Comparison of ENCODE assay signal across 8 mouse cellular contexts in genomic region chr8:10899581-10900155, GRCm38 (mm10).
DNase-seq lines count a peak whose midpoint lies in the region; ATAC-seq and TF ChIP-seq lines count a peak whose summit lies in the region.

No protein-coding gene starts in this region.

- H3K9ac ChIP-seq in forebrain, embryonic 15.5 days (replicated peaks): no peak overlapping the region
- no peak overlapping the region for H3K9ac ChIP-seq in intestine, postnatal 0 days (ENCODE audit: low read depth, low read length)
- H3K9ac ChIP-seq in liver, embryonic 14.5 days (replicated peaks): no peak overlapping the region
- no peak overlapping the region for H3K9ac ChIP-seq in neural tube, embryonic 11.5 days (ENCODE audit: low read length)

- no peak for TF ChIP-seq EP300 in liver, embryonic 14.5 days (IDR thresholded peaks at IDR 0.05; ENCODE audit: low read depth)

- no peaks in the 10 kb centered on the region for H3K27me3 ChIP-seq in forebrain, embryonic 15.5 days
- no peaks in the 10 kb centered on the region for H3K27me3 ChIP-seq in intestine, postnatal 0 days (replicated peaks; ENCODE audit: control insufficient read depth, insufficient read depth, low read length)
- no peaks in the 10 kb centered on the region; the same call in 1 of the 2 replicates for H3K27me3 ChIP-seq in liver, embryonic 14.5 days (ENCODE audit: control insufficient read depth, insufficient read depth, low read length)
- no peaks in the 10 kb centered on the region for H3K27me3 ChIP-seq in neural tube, embryonic 11.5 days (ENCODE audit: control insufficient read depth, insufficient read depth, low read length)

- DNase-seq in gastrocnemius, adult 18-20 months (ENCODE audit: low spot score): peak; percentile 47
- no peak for DNase-seq in gastrocnemius, postnatal 10 days
- peak in 2 of 3 experiments; percentile 20 to 36 for DNase-seq in liver, embryonic 14.5 days (ENCODE audit: low read depth in 3 of 3, low spot score in 3 of 3)
- DNase-seq in neural tube, embryonic 11.5 days (ENCODE audit: low spot score): peak; percentile 39

- H3K4me1 ChIP-seq in brown adipose tissue, adult 24 weeks (ENCODE audit: control insufficient read depth, insufficient read depth, insufficient read length, low read length): peaks cover 8% of the 10 kb centered on the region
- H3K4me1 ChIP-seq in forebrain, embryonic 15.5 days: peaks cover 21% of the 10 kb centered on the region
- H3K4me1 ChIP-seq in intestine, postnatal 0 days (replicated peaks; ENCODE audit: control insufficient read depth, insufficient read depth, low read length): no peaks in the 10 kb centered on the region
- peaks cover 2 to 20% of the 10 kb centered on the region in 2 experiments; a peak in 3 of 4 replicates for H3K4me1 ChIP-seq in liver, embryonic 14.5 days (replicated peaks; ENCODE audit: control insufficient read depth in 2 of 2, insufficient read depth in 2 of 2, low read length in 1 of 2)
- H3K4me1 ChIP-seq in neural tube, embryonic 11.5 days (ENCODE audit: control insufficient read depth, insufficient read depth, low read length): peaks cover 15% of the 10 kb centered on the region

- peak overlapping the region; percentile 34 for H3K4me2 ChIP-seq in forebrain, embryonic 15.5 days (replicated peaks)
- peak overlapping the region; percentile 37 for H3K4me2 ChIP-seq in intestine, postnatal 0 days (replicated peaks; ENCODE audit: low read depth)
- peak overlapping the region; percentile 13 for H3K4me2 ChIP-seq in liver, embryonic 14.5 days (ENCODE audit: low read depth)
- H3K4me2 ChIP-seq in neural tube, embryonic 11.5 days (ENCODE audit: low read depth): peak overlapping the region; percentile 24

- no peak for ATAC-seq in forebrain, embryonic 15.5 days (replicated peaks)
- no peak for ATAC-seq in intestine, postnatal 0 days
- ATAC-seq in liver, embryonic 14.5 days (ENCODE audit: insufficient read depth): peak; percentile 53; the same call in 1 of the 2 replicates
- peak; percentile 27; the same call in 1 of the 2 replicates for ATAC-seq in neural tube, embryonic 11.5 days (ENCODE audit: insufficient read depth, low FRiP score, low TSS enrichment)
- no peak for ATAC-seq in monocyte, adult 5-6 weeks (replicated peaks; ENCODE audit: insufficient number of reproducible peaks, low FRiP score, low TSS enrichment, poor library complexity, severe bottlenecking)

- no peaks in the 10 kb centered on the region for H3K9me3 ChIP-seq in forebrain, embryonic 15.5 days
- H3K9me3 ChIP-seq in intestine, postnatal 0 days (ENCODE audit: control insufficient read depth): no peaks in the 10 kb centered on the region
- H3K9me3 ChIP-seq in liver, embryonic 14.5 days (ENCODE audit: control insufficient read depth, low read length): no peaks in the 10 kb centered on the region
- H3K9me3 ChIP-seq in neural tube, embryonic 11.5 days (ENCODE audit: control insufficient read depth, low read length): no peaks in the 10 kb centered on the region

- H3K4me3 ChIP-seq in brown adipose tissue, adult 24 weeks (ENCODE audit: insufficient read depth, low read depth, low read length): peak overlapping the region; percentile 8
- H3K4me3 ChIP-seq in forebrain, embryonic 15.5 days: peak overlapping the region; percentile 14
- no peak overlapping the region for H3K4me3 ChIP-seq in intestine, postnatal 0 days (ENCODE audit: low read depth, low read length)
- peak overlapping the region; percentile 3 to 17; a peak in 2 of 4 replicates for H3K4me3 ChIP-seq in liver, embryonic 14.5 days (ENCODE audit: insufficient read depth in 1 of 2, low read depth in 2 of 2, low read length in 2 of 2)
- H3K4me3 ChIP-seq in neural tube, embryonic 11.5 days (ENCODE audit: low read depth, low read length): no peak overlapping the region

- H3K36me3 ChIP-seq in forebrain, embryonic 15.5 days: no peaks in the 10 kb centered on the region
- H3K36me3 ChIP-seq in intestine, postnatal 0 days (ENCODE audit: control insufficient read depth, insufficient read depth): no peaks in the 10 kb centered on the region
- no peaks in the 10 kb centered on the region for H3K36me3 ChIP-seq in liver, embryonic 14.5 days (replicated peaks; ENCODE audit: control insufficient read depth, insufficient read depth, low read depth)
- no peaks in the 10 kb centered on the region for H3K36me3 ChIP-seq in neural tube, embryonic 11.5 days (ENCODE audit: control insufficient read depth, insufficient read depth, low read length)

- 11% methylated on average over 17 of the region's 17 CpGs for WGBS in forebrain, embryonic 15.5 days
- WGBS in intestine, postnatal 0 days: 12% methylated on average over 17 of the region's 17 CpGs
- WGBS in liver, embryonic 14.5 days (ENCODE audit: insufficient replicate concordance): 12% methylated on average over 17 of the region's 17 CpGs
- 9% methylated on average over 17 of the region's 17 CpGs for WGBS in neural tube, embryonic 11.5 days

- H3K27ac ChIP-seq in brown adipose tissue, adult 24 weeks (replicated peaks; ENCODE audit: low read depth, low read length): peak overlapping the region; percentile 13; the same call in 1 of the 2 replicates
- H3K27ac ChIP-seq in forebrain, embryonic 15.5 days (replicated peaks): no peak overlapping the region
- no peak overlapping the region for H3K27ac ChIP-seq in intestine, postnatal 0 days (ENCODE audit: low read depth, low read length)
- H3K27ac ChIP-seq in liver, embryonic 14.5 days: no peak overlapping the region
- H3K27ac ChIP-seq in neural tube, embryonic 11.5 days (ENCODE audit: low read depth, low read length): no peak overlapping the region

- TF ChIP-seq CTCF in intestine, postnatal 0 days (IDR thresholded peaks at IDR 0.05; ENCODE audit: low read depth): no peak
- no peak for TF ChIP-seq CTCF in liver, embryonic 14.5 days (IDR thresholded peaks at IDR 0.05; ENCODE audit: low read depth)

Comparison
In these comparisons a context has a peak if more than half of its experiments do, and no peak if none do; other contexts are left out.
1. H3K4me3 ChIP-seq: peak in brown adipose tissue, adult 24 weeks (single experiment), forebrain, embryonic 15.5 days (single experiment) and liver, embryonic 14.5 days (2 of 2); none in intestine, postnatal 0 days (single experiment) and neural tube, embryonic 11.5 days (single experiment).
2. ATAC-seq: peak in liver, embryonic 14.5 days (single experiment) and neural tube, embryonic 11.5 days (single experiment); none in forebrain, embryonic 15.5 days (single experiment), intestine, postnatal 0 days (single experiment) and monocyte, adult 5-6 weeks (single experiment).
3. Peak in every context shown above with its lines, with median percentiles within 50 percentile points of each other: H3K4me2 ChIP-seq.